Mouse (Mus musculus) adrenal gland, postnatal 10 days (tissue): Measurements from ENCODE around the gene Prokr1. TPM values are rescaled to one million over a fixed set of nuclear protein-coding genes. Genes with fewer than 3 reads are reported as not detected.

Experiments used
- total RNA-seq, 2 experiments: library from RNA; stranded (reverse); gene quantifications; 2 replicates each; pipeline ENCODE4 v1.2.3; 2021

The Prokr1 gene
- total RNA-seq, 2 experiments from 2014 or later: 0.57 to 1.3 TPM

Other genes with a start within 250 kb of the Prokr1 start
- not detected for gene Gkn1, start 239.8 kb downstream of the Prokr1 start, total RNA-seq
- not detected for gene Gkn2, start 217.4 kb downstream of the Prokr1 start, total RNA-seq
- gene Gkn3, start 201.8 kb downstream of the Prokr1 start, total RNA-seq: under 1 TPM; 0.82 to 0.84 TPM
- gene Bmp10, start 161.7 kb downstream of the Prokr1 start, total RNA-seq: 1 to 10 TPM in 1 of 2 experiments, under 1 TPM in 1; 0.45 to 1.8 TPM
- 1 to 10 TPM; 7.5 to 8.3 TPM for gene Arhgap25, start 57.5 kb downstream of the Prokr1 start, total RNA-seq
- 1 to 10 TPM; 6.1 to 7.4 TPM for gene Aplf, start 81.5 kb upstream of the Prokr1 start, total RNA-seq
- 1 to 10 TPM; 1.1 to 1.4 TPM for gene Efcc1, start 140.1 kb upstream of the Prokr1 start, total RNA-seq
- 1 to 10 TPM; 1.1 to 1.3 TPM for gene Gp9, start 187.3 kb upstream of the Prokr1 start, total RNA-seq
- gene Rab43, start 221.4 kb upstream of the Prokr1 start, total RNA-seq: 10 to 100 TPM; 30.4 to 46.1 TPM
- gene Gm45140, start 245.1 kb upstream of the Prokr1 start, total RNA-seq: 1 to 10 TPM; 2.0 to 6.6 TPM
- gene Isy1, start 248.1 kb upstream of the Prokr1 start, total RNA-seq: 10 to 100 TPM; 32.3 to 34.9 TPM